Mouse (Mus musculus): ENCODE measurements around the gene Fmnl3. TPM values are rescaled to one million over a fixed set of nuclear protein-coding genes. Genes with fewer than 3 reads are reported as not detected.
A peak's percentile ranks its signal among the peaks of the same experiment; 100 is the strongest.

Fmnl3 gene
- total and polyA plus RNA-seq, 3 experiments: 0.08 to 4.8 (median 0.11) TPM

GRCm38 (mm10) chr15:99307476-99307875, 62.8 kb downstream of the Fmnl3 start:
- Histone ChIP-seq H3K4me1 (ENCODE audit: insufficient read depth, low read depth, low read length) (no peaks in the 10 kb centered on the region), H3K27me3 (ENCODE audit: insufficient read depth, low read length) (no peaks in the 10 kb centered on the region), H3K4me3 (ENCODE audit: low read depth, low read length) (no peak overlapping the region), H3K36me3 (replicated peaks) (peaks cover 94% of the 10 kb centered on the region), H3K9me3 (replicated peaks) (no peaks in the 10 kb centered on the region)
- DNase-seq (ENCODE audit: low spot score) (no peak), ATAC-seq (ENCODE audit: extremely low read depth, insufficient number of reproducible peaks, low FRiP score, poor library complexity, severe bottlenecking) (no peak)
- no peak for TF ChIP-seq TAL1 (conservative IDR thresholded peaks at IDR 0.05; ENCODE audit: low read depth, low read length)
- no peak for TF ChIP-seq CTCF (IDR thresholded peaks at IDR 0.05; ENCODE audit: low read depth, low read length)
- no peak for TF ChIP-seq POLR2AphosphoS5 (IDR thresholded peaks at IDR 0.05; ENCODE audit: insufficient replicate concordance, low read depth, low read length)
- TF ChIP-seq GATA1 (IDR thresholded peaks at IDR 0.05; ENCODE audit: borderline replicate concordance, low read length): no peak
- TF ChIP-seq GATA2 (IDR thresholded peaks at IDR 0.05; ENCODE audit: borderline replicate concordance, low read depth, low read length): no peak

- DNase-seq (ENCODE audit: low spot score): no peak
- no peak for ATAC-seq (ENCODE audit: extremely low read depth, insufficient number of reproducible peaks, low FRiP score, poor library complexity, severe bottlenecking)
- Histone ChIP-seq H3K9me3 (replicated peaks) (no peaks in the 10 kb centered on the region), H3K4me3 (ENCODE audit: low read depth, low read length) (no peak overlapping the region), H3K36me3 (replicated peaks) (peaks cover 6% of the 10 kb centered on the region), H3K4me1 (ENCODE audit: insufficient read depth, low read depth, low read length) (peaks cover 29% of the 10 kb centered on the region), H3K27me3 (ENCODE audit: insufficient read depth, low read length) (peaks cover 5% of the 10 kb centered on the region; the same call in 1 of the 2 replicates)
- no peak for TF ChIP-seq CTCF (IDR thresholded peaks at IDR 0.05; ENCODE audit: low read depth, low read length)
- no peak for TF ChIP-seq TAL1 (conservative IDR thresholded peaks at IDR 0.05; ENCODE audit: low read depth, low read length)
- TF ChIP-seq GATA1 (IDR thresholded peaks at IDR 0.05; ENCODE audit: borderline replicate concordance, low read length): no peak
- no peak for TF ChIP-seq POLR2AphosphoS5 (IDR thresholded peaks at IDR 0.05; ENCODE audit: insufficient replicate concordance, low read depth, low read length)
- TF ChIP-seq GATA2 (IDR thresholded peaks at IDR 0.05; ENCODE audit: borderline replicate concordance, low read depth, low read length): no peak
These were observed 74.1 kb downstream of the Fmnl3 start for GRCm38 (mm10) chr15:99296213-99296612.

GRCm38 (mm10) chr15:99295484-99295981, 74.7 kb downstream of the Fmnl3 start, which contains the start of gene Fam186b:
Fam186b (minus strand) TSS chr15:99295888.
- Histone ChIP-seq H3K4me1 (ENCODE audit: insufficient read depth, low read depth, low read length) (peaks cover 29% of the 10 kb centered on the region), H3K27me3 (ENCODE audit: insufficient read depth, low read length) (peaks cover 7% of the 10 kb centered on the region; the same call in 1 of the 2 replicates), H3K9me3 (replicated peaks) (no peaks in the 10 kb centered on the region), H3K36me3 (replicated peaks) (peaks cover 6% of the 10 kb centered on the region), H3K4me3 (ENCODE audit: low read depth, low read length) (peak within 1 kb of the TSS; percentile 74)
- no peak for ATAC-seq (ENCODE audit: extremely low read depth, insufficient number of reproducible peaks, low FRiP score, poor library complexity, severe bottlenecking)
- no peak for TF ChIP-seq GATA2 (IDR thresholded peaks at IDR 0.05; ENCODE audit: borderline replicate concordance, low read depth, low read length)
- no peak for TF ChIP-seq CTCF (IDR thresholded peaks at IDR 0.05; ENCODE audit: low read depth, low read length)
- no peak for DNase-seq (ENCODE audit: low spot score)

- H3K4me1 ChIP-seq (ENCODE audit: insufficient read depth, low read depth, low read length): peaks cover 29% of the 10 kb centered on the region
- TF ChIP-seq CTCF (IDR thresholded peaks at IDR 0.05; ENCODE audit: low read depth, low read length) (no peak), GATA2 (IDR thresholded peaks at IDR 0.05; ENCODE audit: borderline replicate concordance, low read depth, low read length) (no peak), GATA1 (IDR thresholded peaks at IDR 0.05; ENCODE audit: borderline replicate concordance, low read length) (no peak), TAL1 (conservative IDR thresholded peaks at IDR 0.05; ENCODE audit: low read depth, low read length) (no peak), POLR2AphosphoS5 (IDR thresholded peaks at IDR 0.05; ENCODE audit: insufficient replicate concordance, low read depth, low read length) (no peak)
- H3K27me3 ChIP-seq (ENCODE audit: insufficient read depth, low read length): peaks cover 12% of the 10 kb centered on the region; the same call in 1 of the 2 replicates
- no peaks in the 10 kb centered on the region for H3K9me3 ChIP-seq (replicated peaks)
- H3K36me3 ChIP-seq (replicated peaks): peaks cover 6% of the 10 kb centered on the region
- ATAC-seq (ENCODE audit: extremely low read depth, insufficient number of reproducible peaks, low FRiP score, poor library complexity, severe bottlenecking): peak; percentile 74
- peak within 1 kb of the TSS; percentile 74 for H3K4me3 ChIP-seq (ENCODE audit: low read depth, low read length)
- DNase-seq (ENCODE audit: low spot score): peak; percentile 99
These were observed 75.4 kb downstream of the Fmnl3 start, which contains the start of gene Prpf40b for GRCm38 (mm10) chr15:99294813-99295374. Prpf40b (plus strand) TSS chr15:99295087.

DNA sequence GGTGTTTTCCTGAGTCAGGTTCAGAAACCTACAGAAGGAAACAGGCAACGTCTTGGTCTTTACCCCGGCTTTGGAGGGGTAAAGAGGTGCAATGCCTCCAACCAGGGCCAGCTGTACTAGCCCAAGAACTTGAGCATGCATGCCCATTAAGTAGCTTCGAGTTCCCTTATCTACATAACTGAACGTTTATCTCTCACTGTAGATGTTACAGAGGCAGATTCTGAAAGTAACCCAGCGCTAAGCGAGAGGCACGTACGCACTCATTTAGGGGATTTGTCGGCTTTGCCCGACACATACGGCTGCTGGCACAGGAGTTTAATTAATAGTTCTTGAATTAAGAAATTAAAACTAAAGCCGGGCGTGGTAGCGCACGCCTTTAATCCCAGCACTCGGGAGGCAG, 76.0 kb downstream of the Fmnl3 start:
- H3K9me3 ChIP-seq (replicated peaks): no peaks in the 10 kb centered on the region
- DNase-seq (ENCODE audit: low spot score) (peak; percentile 32), ATAC-seq (ENCODE audit: extremely low read depth, insufficient number of reproducible peaks, low FRiP score, poor library complexity, severe bottlenecking) (0 out of 2 replicates have a peak, but pooled peaks have one; percentile 16)

DNA sequence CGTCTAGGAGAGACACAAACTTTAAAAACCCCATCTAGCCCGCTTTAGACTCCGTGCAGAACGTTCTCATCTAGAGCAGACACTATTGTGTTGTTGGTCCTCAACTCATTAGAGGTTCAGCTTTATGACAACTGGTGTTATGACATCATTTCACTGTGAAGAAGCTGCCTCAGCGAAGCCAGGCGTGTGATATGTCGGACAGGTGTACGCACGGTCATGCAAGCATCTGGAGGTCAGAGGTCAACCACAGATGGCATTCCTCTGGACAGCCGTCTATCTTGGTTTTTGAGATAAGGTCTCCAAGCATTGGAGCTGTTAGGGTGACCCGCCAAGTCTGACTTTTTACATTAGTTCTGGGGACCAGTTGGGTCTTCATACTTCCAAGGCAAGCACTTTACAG, 79.7 kb downstream of the Fmnl3 start:
- no peak overlapping the region for H3K4me3 ChIP-seq (ENCODE audit: low read depth, low read length)
- H3K27me3 ChIP-seq (ENCODE audit: insufficient read depth, low read length): peaks cover 13% of the 10 kb centered on the region
- DNase-seq (ENCODE audit: low spot score) (no peak), ATAC-seq (ENCODE audit: extremely low read depth, insufficient number of reproducible peaks, low FRiP score, poor library complexity, severe bottlenecking) (no peak)
- peaks cover 17% of the 10 kb centered on the region for H3K4me1 ChIP-seq (ENCODE audit: insufficient read depth, low read depth, low read length)
- TF ChIP-seq GATA2 (IDR thresholded peaks at IDR 0.05; ENCODE audit: borderline replicate concordance, low read depth, low read length) (no peak), POLR2AphosphoS5 (IDR thresholded peaks at IDR 0.05; ENCODE audit: insufficient replicate concordance, low read depth, low read length) (no peak), GATA1 (IDR thresholded peaks at IDR 0.05; ENCODE audit: borderline replicate concordance, low read length) (no peak), TAL1 (conservative IDR thresholded peaks at IDR 0.05; ENCODE audit: low read depth, low read length) (no peak), CTCF (IDR thresholded peaks at IDR 0.05; ENCODE audit: low read depth, low read length) (no peak)
- H3K9me3 ChIP-seq (replicated peaks): no peaks in the 10 kb centered on the region
- no peaks in the 10 kb centered on the region for H3K36me3 ChIP-seq (replicated peaks)

More for the DNA sequence above, 76.0 kb downstream of the Fmnl3 start:
- peaks cover 12% of the 10 kb centered on the region; the same call in 1 of the 2 replicates for H3K27me3 ChIP-seq (ENCODE audit: insufficient read depth, low read length)
- peaks cover 5% of the 10 kb centered on the region for H3K36me3 ChIP-seq (replicated peaks)
- no peak for TF ChIP-seq TAL1 (conservative IDR thresholded peaks at IDR 0.05; ENCODE audit: low read depth, low read length)
- TF ChIP-seq GATA2 (IDR thresholded peaks at IDR 0.05; ENCODE audit: borderline replicate concordance, low read depth, low read length): no peak
- no peak for TF ChIP-seq POLR2AphosphoS5 (IDR thresholded peaks at IDR 0.05; ENCODE audit: insufficient replicate concordance, low read depth, low read length)
- TF ChIP-seq GATA1 (IDR thresholded peaks at IDR 0.05; ENCODE audit: borderline replicate concordance, low read length): no peak
- TF ChIP-seq CTCF (IDR thresholded peaks at IDR 0.05; ENCODE audit: low read depth, low read length): no peak
- peak overlapping the region; percentile 74 for H3K4me3 ChIP-seq (ENCODE audit: low read depth, low read length)
- peaks cover 29% of the 10 kb centered on the region for H3K4me1 ChIP-seq (ENCODE audit: insufficient read depth, low read depth, low read length)
